Mouse (Mus musculus) forebrain, embryonic 16.5 days (tissue): ENCODE data around the gene Noct. TPM values are rescaled to one million over a fixed set of nuclear protein-coding genes. Genes with fewer than 3 reads are reported as not detected.

Experiments
- ATAC-seq: fragments of 200-750 bp; cut with Nextera tagmentation; 2 replicates; pipeline ENCODE4 v1.8.0; 2017; ENCODE audit warnings: mild to moderate bottlenecking, moderate library complexity
- H3K27ac ChIP-seq: fragments of 300-500 bp; sonication (generic); 2 replicates; pipeline ENCODE4 v1.5.1; 2014; ENCODE audit warnings: low read length, control low read depth
- H3K27me3 ChIP-seq: fragments of 300-500 bp; sonication (generic); replicated peaks from 2 replicates; pipeline ENCODE4 v1.6.1; 2014; ENCODE audit warnings: low read length; ENCODE audit not compliant: control insufficient read depth, insufficient read depth
- H3K36me3 ChIP-seq: fragments of 300-500 bp; sonication (generic); 2 replicates; pipeline ENCODE4 v1.6.1; 2014; ENCODE audit not compliant: control insufficient read depth, insufficient read depth
- H3K4me1 ChIP-seq: fragments of 300-500 bp; sonication (generic); replicated peaks from 2 replicates; pipeline ENCODE4 v1.6.1; 2014; ENCODE audit warnings: low read length; ENCODE audit not compliant: control insufficient read depth, insufficient read depth
- H3K4me2 ChIP-seq: fragments of 300-500 bp; sonication (generic); 2 replicates; pipeline ENCODE4 v1.6.1; 2014; ENCODE audit warnings: mild to moderate bottlenecking, low read length, control low read depth
- H3K4me3 ChIP-seq: fragments of 300-500 bp; sonication (generic); replicated peaks from 2 replicates; pipeline ENCODE4 v1.5.1; 2014; ENCODE audit warnings: mild to moderate bottlenecking, low read length, control low read depth
- H3K9ac ChIP-seq: fragments of 300-500 bp; sonication (generic); replicated peaks from 2 replicates; pipeline ENCODE4 v1.6.1; 2014; ENCODE audit warnings: low read depth, low read length, control low read depth
- H3K9me3 ChIP-seq: fragments of 300-500 bp; sonication (generic); 2 replicates; pipeline ENCODE4 v1.6.1; 2016; ENCODE audit warnings: low read length; ENCODE audit not compliant: control insufficient read depth
- whole genome bisulfite sequencing: fragments of 180-500 bp; shearing (Covaris S2); extraction: QIAGEN DNeasy Blood & Tissue Kit; methylation state at CpG from one replicate; pipeline ENCODE4 v1.1.7; 2014; 5-methylcytosine and 5-hydroxymethylcytosine counted together
- microRNA-seq: library from miRNA; unstranded; fragments of <30 nt; microRNA quantifications from one replicate; pipeline ENCODE4, GENCODE M21; 2017
- polyA plus RNA-seq: library from polyadenylated mRNA; unstranded; fragments of >200 nt; fragmentation: Nextera tagmentation; extraction: Ambion mirVana; gene quantifications from 2 replicates; pipeline ENCODE4 v1.2.1, GENCODE M21; 2015

Noct gene
- polyA plus RNA-seq, 1 experiment from 2014 or later, result 21.3 TPM

- ATAC-seq, result no peak
- 42% methylated on average over 2 of the region's 2 CpGs for WGBS
- Histone ChIP-seq H3K4me3 (no peak overlapping the region), H3K27me3 (no peaks in the 10 kb centered on the region), H3K9ac (no peak overlapping the region), H3K36me3 (no peaks in the 10 kb centered on the region; the same call in 1 of the 2 replicates), H3K27ac (no peak overlapping the region), H3K9me3 (no peaks in the 10 kb centered on the region), H3K4me2 (no peak overlapping the region), H3K4me1 (0 out of 2 replicates have a peak, but pooled peaks cover 4% of the 10 kb centered on the region)
Measured at GRCm38 (mm10) chr3:51294251-51294650, 70.0 kb downstream of the Noct start.

- Histone ChIP-seq H3K9me3 (no peaks in the 10 kb centered on the region), H3K9ac (no peak overlapping the region), H3K4me1 (0 out of 2 replicates have a peak, but pooled peaks cover 4% of the 10 kb centered on the region), H3K4me3 (no peak overlapping the region), H3K27ac (no peak overlapping the region), H3K36me3 (no peaks in the 10 kb centered on the region; the same call in 1 of the 2 replicates), H3K27me3 (no peaks in the 10 kb centered on the region), H3K4me2 (no peak overlapping the region)
- WGBS, result 61% methylated on average over 2 of the region's 2 CpGs
- no peak for ATAC-seq
Measured at GRCm38 (mm10) chr3:51295225-51295624, 71.0 kb downstream of the Noct start.

DNA sequence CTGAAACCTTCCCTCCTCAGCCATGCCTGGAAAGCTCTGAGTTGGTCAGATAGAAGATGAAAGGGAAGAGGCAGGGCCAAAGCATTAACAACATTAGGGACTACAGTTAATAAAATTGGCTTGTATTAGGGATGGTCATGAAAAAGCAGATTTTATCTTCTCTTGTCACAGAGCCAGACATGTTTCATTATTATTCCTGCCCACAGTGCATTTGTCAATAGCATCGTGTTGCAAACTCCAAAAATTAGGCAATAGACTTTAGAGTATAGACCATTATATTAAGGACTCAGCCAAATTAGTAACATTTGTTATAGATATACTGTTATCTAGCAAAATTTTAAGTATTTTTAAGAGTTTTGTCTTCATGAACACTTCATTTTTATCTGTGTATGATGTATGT lies 72.5 kb downstream of the Noct start:
- H3K9me3 ChIP-seq, result no peaks in the 10 kb centered on the region
- ATAC-seq, result no peak
- WGBS, result 63% methylated on average over 1 of the region's 1 CpGs
- H3K27ac ChIP-seq, result no peak overlapping the region
- no peaks in the 10 kb centered on the region; the same call in 1 of the 2 replicates for H3K36me3 ChIP-seq
- H3K9ac ChIP-seq, result no peak overlapping the region
- no peak overlapping the region for H3K4me2 ChIP-seq
- no peaks in the 10 kb centered on the region for H3K27me3 ChIP-seq
- H3K4me3 ChIP-seq, result no peak overlapping the region
- 0 out of 2 replicates have a peak, but pooled peaks cover 4% of the 10 kb centered on the region for H3K4me1 ChIP-seq

Small RNA genes within 50 kb of the gene (microRNA-seq; reads per million reads assigned to microRNA genes)
- gene Gm24282, result not detected

Other genes with a start within 250 kb of the Noct start
- gene Elf2, start 116.2 kb downstream of the Noct start, polyA plus RNA-seq, result 46.2 and 54.9 TPM in 2 replicates
- 0.44 and 1.4 TPM in 2 replicates for gene Mgarp, start 172.3 kb downstream of the Noct start, polyA plus RNA-seq
- 619 and 639 TPM in 2 replicates for gene Ndufc1, start 184.5 kb downstream of the Noct start, polyA plus RNA-seq
- gene Naa15, start 190.7 kb downstream of the Noct start, polyA plus RNA-seq, result 49.9 and 56.5 TPM in 2 replicates